Mouse (Mus musculus) left cerebral cortex, postnatal 14 days (tissue): ENCODE data around the gene Samd8. TPM values are rescaled to one million over a fixed set of nuclear protein-coding genes. Genes with fewer than 3 reads are reported as not detected.

Experiments
- DNase-seq, 2 experiments: peaks; one replicate each; pipeline ENCODE4 v3.0.0; 2021 to 2022; ENCODE audit warnings: low spot score in 2 of 2, mixed read lengths in 1 of 2
- intact Hi-C: fragments of 180-260 bp; cut with DNase I; formaldehyde crosslinking; loops from one replicate; pipeline ENCODE4 v1.15.1; 2025
- total RNA-seq, 2 experiments: library from RNA; stranded (reverse); gene quantifications; 2 replicates each; pipeline ENCODE4 v1.2.3; 2021

Samd8 gene
- total RNA-seq, 2 experiments from 2014 or later: 89.7 to 97.2 TPM

- intact Hi-C loops: no loop called here
- DNase-seq: no peak
These were observed 36.2 kb downstream of the Samd8 start for GRCm38 (mm10) chr14:21786500-21786899.

DNA sequence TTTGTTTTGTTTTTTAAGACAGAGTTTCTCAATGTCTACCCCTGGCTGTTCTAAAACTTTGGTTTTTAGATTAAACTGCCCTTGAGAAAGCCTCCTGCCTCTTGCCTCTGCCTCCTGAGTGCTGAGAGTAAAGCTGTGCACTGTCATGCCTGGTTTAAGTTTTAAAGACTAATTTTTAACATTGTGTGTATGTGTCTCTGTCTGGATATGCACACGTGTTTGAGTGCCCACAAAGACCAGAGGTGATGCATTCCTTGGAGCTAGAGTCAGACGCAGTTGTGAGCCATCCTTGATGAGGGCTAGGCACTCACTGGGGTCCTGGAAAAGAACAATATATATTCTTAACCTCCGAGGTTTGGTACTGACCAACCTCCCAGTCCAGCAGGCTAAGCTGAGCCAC lies 37.0 kb downstream of the Samd8 start:
- intact Hi-C loops: no loop called here
- DNase-seq: no peak

GRCm38 (mm10) chr14:21788121-21788520 lies 37.8 kb downstream of the Samd8 start:
- peak; percentile 35 to 69 for DNase-seq
- intact Hi-C loops: no loop called here

GRCm38 (mm10) chr14:21790585-21791251 lies 40.4 kb downstream of the Samd8 start:
- no peak for DNase-seq
- intact Hi-C loops: no loop called here

DNA sequence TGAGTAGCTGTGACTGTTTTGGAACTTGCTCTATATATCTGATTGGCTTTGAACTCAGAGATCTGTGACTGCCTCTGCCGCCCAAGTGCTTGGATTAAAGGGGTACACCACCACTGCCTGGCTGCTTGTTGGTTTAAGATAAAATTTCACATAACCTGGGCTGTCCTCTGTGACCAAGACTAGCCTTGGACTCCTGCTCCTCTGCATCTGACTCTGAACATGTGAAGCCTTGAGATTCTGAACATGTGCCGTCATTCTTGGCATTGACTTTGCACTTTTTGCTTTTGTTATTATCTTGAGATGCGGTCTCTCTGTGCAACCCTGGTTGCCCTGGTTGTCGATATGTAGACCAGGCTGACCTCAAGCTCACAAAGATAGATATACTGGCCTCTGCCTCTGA lies 41.4 kb downstream of the Samd8 start:
- intact Hi-C loops: no loop called here
- no peak for DNase-seq

DNA sequence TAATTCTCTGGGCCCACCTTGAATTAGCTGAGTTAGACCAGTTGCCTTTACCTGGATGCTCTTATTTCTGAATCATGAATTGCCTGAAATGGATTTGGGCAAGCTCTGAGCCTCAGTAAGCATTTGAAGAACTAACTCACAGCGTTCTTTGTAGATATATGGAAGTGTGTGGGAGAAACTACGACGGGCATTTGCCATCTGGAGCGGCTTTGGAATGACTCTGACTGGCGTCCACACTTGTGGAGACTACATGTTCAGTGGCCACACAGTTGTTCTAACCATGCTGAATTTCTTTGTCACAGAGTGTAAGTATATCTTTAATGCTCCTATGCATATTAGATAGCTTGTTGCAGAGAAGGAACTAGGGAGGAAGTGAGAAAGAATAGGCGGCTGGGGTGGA lies 41.9 kb downstream of the Samd8 start:
- intact Hi-C loops: no loop called here
- DNase-seq: peak; percentile 34 to 46

- intact Hi-C loops: no loop called here
These were observed 50.3 kb downstream of the Samd8 start for GRCm38 (mm10) chr14:21800641-21801040.

GRCm38 (mm10) chr14:21801624-21802023 lies 51.3 kb downstream of the Samd8 start:
- intact Hi-C loops: no loop called here
- DNase-seq: no peak

More at GRCm38 (mm10) chr14:21800641-21801040, 50.3 kb downstream of the Samd8 start:
- no peak for DNase-seq

GRCm38 (mm10) chr14:21802543-21803206 lies 52.3 kb downstream of the Samd8 start:
- DNase-seq: no peak
- intact Hi-C loops: no loop called here

- no peak for DNase-seq
- intact Hi-C loops: no loop called here
These were observed 55.9 kb downstream of the Samd8 start for GRCm38 (mm10) chr14:21806203-21806602.

GRCm38 (mm10) chr14:21806631-21807160 lies 56.4 kb downstream of the Samd8 start:
- intact Hi-C loops: no loop called here
- DNase-seq: no peak

GRCm38 (mm10) chr14:21808208-21808922 lies 58.0 kb downstream of the Samd8 start:
- intact Hi-C loops: no loop called here
- DNase-seq: no peak

DNA sequence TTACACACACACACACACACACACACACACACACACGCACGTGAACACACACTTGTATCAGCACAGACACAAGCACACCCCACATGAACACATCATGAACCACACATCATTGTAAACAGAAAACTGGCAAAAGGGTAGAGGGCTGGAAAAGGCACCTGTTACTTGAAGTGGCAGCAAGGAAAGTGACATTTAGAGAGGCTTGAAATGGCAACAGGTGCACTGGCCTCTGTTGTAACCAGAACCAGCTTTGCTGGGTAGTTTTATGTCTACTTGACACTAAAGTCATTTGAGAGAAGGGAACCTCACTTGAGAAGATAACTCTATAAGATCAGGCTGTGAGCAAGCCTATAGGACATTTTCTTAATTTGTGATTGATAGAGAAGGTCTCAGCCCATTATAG lies 59.1 kb downstream of the Samd8 start:
- intact Hi-C loops: no loop called here
- DNase-seq: no peak

GRCm38 (mm10) chr14:21811301-21811700 lies 61.0 kb downstream of the Samd8 start:
- no peak for DNase-seq
- intact Hi-C loops: loop anchor here (5.0 kb wide), 1 partner anchor 36 kb away; the partner anchor contains the start of gene Comtd1

GRCm38 (mm10) chr14:21811744-21812393 lies 61.5 kb downstream of the Samd8 start:
- no peak for DNase-seq
- intact Hi-C loops: loop anchor here (5.0 kb wide), 1 partner anchor 35 kb away; the partner anchor contains the start of gene Comtd1

DNA sequence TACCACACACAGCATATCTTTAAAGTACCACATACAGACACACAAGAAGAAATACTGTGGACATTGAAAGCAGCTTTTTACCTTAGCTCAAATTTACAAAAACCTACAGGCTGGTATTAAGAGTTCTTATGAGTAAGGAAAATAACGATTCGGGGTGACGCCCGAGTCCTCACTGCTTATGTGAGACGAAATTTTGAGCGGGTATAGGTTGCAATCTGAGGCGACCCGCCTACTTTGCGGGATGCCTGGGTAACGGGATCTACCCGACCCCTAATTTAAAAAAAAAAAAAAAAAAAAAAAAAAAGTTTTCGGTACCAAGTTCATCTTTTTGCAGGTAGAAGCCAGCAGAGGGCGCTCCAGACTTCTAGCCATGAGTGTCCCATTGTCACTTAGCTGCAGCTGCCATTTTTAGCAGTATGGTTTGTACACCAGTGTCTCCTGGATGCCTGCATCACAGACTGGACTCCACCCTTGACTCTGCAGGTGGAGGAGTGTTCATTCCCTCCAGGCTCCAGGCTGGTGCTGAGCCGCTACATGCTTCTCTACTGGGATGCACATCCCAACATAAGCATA lies 62.3 kb downstream of the Samd8 start:
- intact Hi-C loops: loop anchor here (5.0 kb wide), 1 partner anchor 35 kb away; the partner anchor contains the start of gene Comtd1
- peak in 1 of 2 experiments; percentile 56 for DNase-seq

DNA sequence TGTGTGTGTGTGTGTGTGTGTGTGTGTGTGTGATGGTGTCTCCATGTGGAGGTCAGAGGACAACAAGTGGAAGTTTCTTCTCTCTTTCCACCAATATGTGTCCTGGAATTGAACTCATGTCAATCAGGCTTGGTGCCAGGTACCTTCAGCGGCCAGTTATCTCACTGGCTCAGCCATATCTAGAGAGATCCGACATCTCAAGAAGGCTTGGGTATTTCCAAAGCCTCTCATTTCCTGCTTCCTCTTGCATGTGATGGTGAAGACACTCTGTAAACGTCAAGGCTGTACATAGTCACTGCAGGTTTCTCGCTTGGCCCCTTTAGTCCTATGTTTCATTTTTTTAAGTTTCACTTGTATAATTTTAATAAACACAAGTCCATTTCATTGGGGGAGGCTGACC lies 62.9 kb downstream of the Samd8 start:
- intact Hi-C loops: loop anchor here (5.0 kb wide), 1 partner anchor 34 kb away; the partner anchor contains the start of gene Comtd1
- DNase-seq: no peak

GRCm38 (mm10) chr14:21813847-21814246 lies 63.5 kb downstream of the Samd8 start:
- no peak for DNase-seq
- intact Hi-C loops: loop anchor here (5.0 kb wide), 1 partner anchor 33 kb away; the partner anchor contains the start of gene Comtd1

- DNase-seq: no peak
These were observed 64.3 kb downstream of the Samd8 start for GRCm38 (mm10) chr14:21814606-21815005.

More at GRCm38 (mm10) chr14:21814606-21815005, 64.3 kb downstream of the Samd8 start:
- intact Hi-C loops: loop anchor here (5.0 kb wide), 1 partner anchor 33 kb away; the partner anchor contains the start of gene Comtd1
